ENCODE assay signal across 13 mouse cellular contexts in genomic region chr6:87384761-87385160, GRCm38 (mm10). TPM values are rescaled to one million over a fixed set of nuclear protein-coding genes. Genes with fewer than 3 reads are reported as not detected.
DNase-seq lines count a peak whose midpoint lies in the region; ATAC-seq and TF ChIP-seq lines count a peak whose summit lies in the region.
"Had no signal": no experiment of that assay in that cellular context is flagged by ENCODE, and none has a peak within 500 bp of the region (broad histone marks: within the 10 kb centered on the region; RNA-seq: fewer than 3 reads in every experiment).

No protein-coding gene starts in this region.

- no peak overlapping the region for H3K27ac ChIP-seq in gastrocnemius, adult 2 months
- H3K27ac ChIP-seq in limb, embryonic 15.5 days, result no peak overlapping the region

- TF ChIP-seq CTCF in gastrocnemius, adult 2 months (IDR thresholded peaks at IDR 0.05), result no peak

- peak overlapping the region; percentile 58 for H3K4me3 ChIP-seq in gastrocnemius, adult 2 months
- H3K4me3 ChIP-seq in limb, embryonic 15.5 days, result peak overlapping the region; percentile 32; the same call in 1 of the 2 replicates

- H3K36me3 ChIP-seq in limb, embryonic 15.5 days, result no peaks in the 10 kb centered on the region

- no peak overlapping the region for H3K9ac ChIP-seq in limb, embryonic 15.5 days

- H3K27me3 ChIP-seq in limb, embryonic 15.5 days, result peaks cover 6% of the 10 kb centered on the region; the same call in 1 of the 2 replicates

- H3K9me3 ChIP-seq in limb, embryonic 15.5 days, result no peaks in the 10 kb centered on the region

- 36% methylated on average over 5 of the region's 6 CpGs for WGBS in limb, embryonic 15.5 days

- intact Hi-C loops in gastrocnemius, adult 2 months (cut with DNase I), result no loop called here
- intact Hi-C loops in left cerebral cortex, postnatal 4 days (cut with DNase I), result loop anchor here (2.0 kb wide), 1 partner anchor 284 kb away; no protein-coding TSS in a partner anchor

- peaks cover 11% of the 10 kb centered on the region; the same call in 1 of the 2 replicates for H3K4me1 ChIP-seq in limb, embryonic 15.5 days

- DNase-seq in gastrocnemius, adult 2 months, result no peak
- DNase-seq in gastrocnemius, postnatal 25 days, result no peak
- peak; percentile 12 to 21 for DNase-seq in left cerebral cortex, adult 18-20 months (ENCODE audit: low spot score in 2 of 2)
- no peak for DNase-seq in left cerebral cortex, postnatal 4 days
- peak; percentile 74 for DNase-seq in brain, adult 2 months (ENCODE audit: low read depth, low spot score)
- DNase-seq in ovary, adult 18-20 months (ENCODE audit: low spot score), result no peak
- DNase-seq: gastrocnemius, postnatal 10 days; lung, adult 2 months; thymus, adult 2 months had no signal

- no peak for ATAC-seq in limb, embryonic 15.5 days (ENCODE audit: insufficient number of reproducible peaks, low FRiP score, low TSS enrichment, low read depth)
- ATAC-seq in erythroid progenitor cell, adult 5-6 weeks (replicated peaks; ENCODE audit: low FRiP score, poor library complexity, severe bottlenecking), result no peak

- peak overlapping the region; percentile 59 for H3K4me2 ChIP-seq in limb, embryonic 15.5 days

RNA-seq across cellular contexts. Expression of gene Gkn3, which starts 4.0 kb away (rescaled TPM):
- total RNA-seq in gastrocnemius, adult 2 months (2021), result 1 to 10 TPM; 1.0 to 1.2 TPM
- 1 to 10 TPM in 1 of 2 experiments, under 1 TPM in 1; 0.33 to 2.6 TPM for total RNA-seq in gastrocnemius, postnatal 25 days (2021)
- 1 to 10 TPM; 3.7 to 4.0 TPM for total RNA-seq in left cerebral cortex, adult 18-20 months (2021)
- total RNA-seq in left cerebral cortex, postnatal 4 days (2021), result 1 to 10 TPM in 1 of 2 experiments, under 1 TPM in 1; 0.87 to 2.0 TPM
- polyA plus RNA-seq in limb, embryonic 15.5 days (2015; fragmentation: Nextera tagmentation; extraction: Ambion mirVana), result 1.5 and 2.5 TPM in 2 replicates
- total RNA-seq in erythroid progenitor cell, adult 5-6 weeks (2015; ENCODE audit: low replicate concordance), result not detected in 2 replicates
- total RNA-seq in erythroid progenitor cell, adult 5-6 weeks (2017; ENCODE audit: low replicate concordance), result not detected in 2 replicates

RNA-seq across cellular contexts. Expression of gene Gkn2, which starts 11.6 kb away (rescaled TPM):
- total RNA-seq in gastrocnemius, adult 2 months (2021), result not detected
- not detected for total RNA-seq in gastrocnemius, postnatal 25 days (2021)
- total RNA-seq in left cerebral cortex, adult 18-20 months (2021), result not detected
- not detected for total RNA-seq in left cerebral cortex, postnatal 4 days (2021)
- not detected in 2 replicates for polyA plus RNA-seq in limb, embryonic 15.5 days (2015; fragmentation: Nextera tagmentation; extraction: Ambion mirVana)
- total RNA-seq in erythroid progenitor cell, adult 5-6 weeks (2015; ENCODE audit: low replicate concordance), result not detected in 2 replicates
- not detected in 2 replicates for total RNA-seq in erythroid progenitor cell, adult 5-6 weeks (2017; ENCODE audit: low replicate concordance)
- total RNA-seq: adrenal gland, adult 18-20 months; gastrocnemius, postnatal 10 days had no signal
- polyA plus RNA-seq: neural tube, embryonic 14.5 days had no signal

RNA-seq across cellular contexts. Expression of gene Gkn1, which starts 34.0 kb away (rescaled TPM):
- not detected for total RNA-seq in gastrocnemius, adult 2 months (2021)
- total RNA-seq in gastrocnemius, postnatal 25 days (2021), result not detected
- total RNA-seq in left cerebral cortex, adult 18-20 months (2021), result not detected
- not detected for total RNA-seq in left cerebral cortex, postnatal 4 days (2021)
- polyA plus RNA-seq in limb, embryonic 15.5 days (2015; fragmentation: Nextera tagmentation; extraction: Ambion mirVana), result not detected in 2 replicates
- not detected in 2 replicates for total RNA-seq in erythroid progenitor cell, adult 5-6 weeks (2015; ENCODE audit: low replicate concordance)
- not detected in 2 replicates for total RNA-seq in erythroid progenitor cell, adult 5-6 weeks (2017; ENCODE audit: low replicate concordance)
- total RNA-seq: adrenal gland, adult 18-20 months; gastrocnemius, postnatal 10 days had no signal
- polyA plus RNA-seq: lung, adult 2 months; neural tube, embryonic 14.5 days had no signal

RNA-seq across cellular contexts. Expression of gene Bmp10, which starts 44.0 kb away (rescaled TPM):
- not detected for total RNA-seq in gastrocnemius, adult 2 months (2021)
- not detected for total RNA-seq in gastrocnemius, postnatal 25 days (2021)
- not detected for total RNA-seq in left cerebral cortex, adult 18-20 months (2021)
- total RNA-seq in left cerebral cortex, postnatal 4 days (2021), result under 1 TPM in 1 of 2 experiments, not detected in 1; 0.12 TPM
- not detected in 2 replicates for polyA plus RNA-seq in limb, embryonic 15.5 days (2015; fragmentation: Nextera tagmentation; extraction: Ambion mirVana)
- total RNA-seq in erythroid progenitor cell, adult 5-6 weeks (2015; ENCODE audit: low replicate concordance), result not detected in 2 replicates
- not detected in 2 replicates for total RNA-seq in erythroid progenitor cell, adult 5-6 weeks (2017; ENCODE audit: low replicate concordance)
- total RNA-seq: adrenal gland, adult 18-20 months; gastrocnemius, postnatal 10 days had no signal
- polyA plus RNA-seq: lung, adult 2 months; neural tube, embryonic 14.5 days had no signal

RNA-seq across cellular contexts. Expression of gene Antxr1, which starts 49.1 kb away (rescaled TPM):
- 10 to 100 TPM in 1 of 2 experiments, 1 to 10 TPM in 1; 6.2 to 15.9 TPM for total RNA-seq in gastrocnemius, adult 2 months (2021)
- total RNA-seq in gastrocnemius, postnatal 25 days (2021), result 10 to 100 TPM; 11.6 to 13.0 TPM
- 10 to 100 TPM; 11.6 to 14.4 TPM for total RNA-seq in left cerebral cortex, adult 18-20 months (2021)
- 10 to 100 TPM; 20.9 to 28.4 TPM for total RNA-seq in left cerebral cortex, postnatal 4 days (2021)
- 19.1 and 21.7 TPM in 2 replicates for polyA plus RNA-seq in limb, embryonic 15.5 days (2015; fragmentation: Nextera tagmentation; extraction: Ambion mirVana)
- 1.7 and 5.0 TPM in 2 replicates for total RNA-seq in erythroid progenitor cell, adult 5-6 weeks (2015; ENCODE audit: low replicate concordance)
- total RNA-seq in erythroid progenitor cell, adult 5-6 weeks (2017; ENCODE audit: low replicate concordance), result 0.39 TPM in 1 of 2 replicates, not detected in the other

Comparison
In these comparisons a context has a peak if more than half of its experiments do, and no peak if none do; other contexts are left out.
1. DNase-seq: peak in left cerebral cortex, adult 18-20 months (2 of 2) and brain, adult 2 months (single experiment); none in gastrocnemius, adult 2 months (single experiment), gastrocnemius, postnatal 25 days (single experiment), left cerebral cortex, postnatal 4 days (single experiment) and ovary, adult 18-20 months (single experiment).